Mouse (Mus musculus): Measurements from ENCODE around the gene Maco1. TPM values are rescaled to one million over a fixed set of nuclear protein-coding genes. Genes with fewer than 3 reads are reported as not detected.
"Not testable (repeated sequence)": the region's sequence is repeated elsewhere in the genome, so short reads cannot be mapped to it uniquely, and the experiment has no call there.

Gene Maco1
- polyA plus RNA-seq, 1 experiment from 2014 or later = 117 TPM

GRCm38 (mm10) chr4:134838221-134838620 is 14.9 kb downstream of the Maco1 start:
- H3K4me3 ChIP-seq (replicated peaks) = no peak overlapping the region
- peaks cover 19% of the 10 kb centered on the region; the same call in 1 of the 2 replicates for H3K36me3 ChIP-seq
- WGBS = 91% methylated on average over 1 of the region's 1 CpGs
- no peaks in the 10 kb centered on the region for H3K27me3 ChIP-seq
- no peak overlapping the region for H3K27ac ChIP-seq
- H3K4me2 ChIP-seq (replicated peaks) = no peak overlapping the region
- H3K9me3 ChIP-seq = no peaks in the 10 kb centered on the region
- no peak overlapping the region for H3K9ac ChIP-seq (replicated peaks)
- ATAC-seq = no peak
- H3K4me1 ChIP-seq (replicated peaks) = peaks cover 5% of the 10 kb centered on the region; the same call in 1 of the 2 replicates

GRCm38 (mm10) chr4:134835486-134835885 is 17.7 kb downstream of the Maco1 start:
- peaks cover 36% of the 10 kb centered on the region for H3K36me3 ChIP-seq
- ATAC-seq = no peak
- WGBS = 91% methylated on average over 4 of the region's 4 CpGs
- H3K27ac ChIP-seq = no peak overlapping the region
- no peaks in the 10 kb centered on the region for H3K27me3 ChIP-seq
- H3K4me3 ChIP-seq (replicated peaks) = no peak overlapping the region
- H3K9ac ChIP-seq (replicated peaks) = no peak overlapping the region
- no peaks in the 10 kb centered on the region for H3K9me3 ChIP-seq
- H3K4me1 ChIP-seq (replicated peaks) = peaks cover 5% of the 10 kb centered on the region; the same call in 1 of the 2 replicates
- H3K4me2 ChIP-seq (replicated peaks) = no peak overlapping the region

GRCm38 (mm10) chr4:134831934-134832333 is 21.2 kb downstream of the Maco1 start:
- H3K9ac ChIP-seq (replicated peaks) = no peak overlapping the region
- H3K36me3 ChIP-seq = peaks cover 56% of the 10 kb centered on the region
- H3K27me3 ChIP-seq = no peaks in the 10 kb centered on the region
- H3K4me2 ChIP-seq (replicated peaks) = no peak overlapping the region
- H3K27ac ChIP-seq = no peak overlapping the region
- no peak for ATAC-seq
- H3K4me1 ChIP-seq (replicated peaks) = no peaks in the 10 kb centered on the region
- 87% methylated on average over 3 of the region's 3 CpGs for WGBS
- H3K9me3 ChIP-seq = no peaks in the 10 kb centered on the region
- H3K4me3 ChIP-seq (replicated peaks) = no peak overlapping the region

- peaks cover 63% of the 10 kb centered on the region for H3K36me3 ChIP-seq
- H3K4me2 ChIP-seq (replicated peaks) = no peak overlapping the region
- WGBS = 92% methylated on average over 11 of the region's 11 CpGs
- no peaks in the 10 kb centered on the region for H3K9me3 ChIP-seq
- H3K27ac ChIP-seq = no peak overlapping the region
- no peak for ATAC-seq
- H3K9ac ChIP-seq (replicated peaks) = no peak overlapping the region
- H3K27me3 ChIP-seq = no peaks in the 10 kb centered on the region
- H3K4me3 ChIP-seq (replicated peaks) = no peak overlapping the region
- no peaks in the 10 kb centered on the region for H3K4me1 ChIP-seq (replicated peaks)
Measured at GRCm38 (mm10) chr4:134827806-134828205, 25.3 kb downstream of the Maco1 start.

GRCm38 (mm10) chr4:134826348-134826747 is 26.8 kb downstream of the Maco1 start:
- H3K36me3 ChIP-seq = peaks cover 53% of the 10 kb centered on the region
- no peak overlapping the region for H3K27ac ChIP-seq
- H3K9ac ChIP-seq (replicated peaks) = no peak overlapping the region
- H3K27me3 ChIP-seq = no peaks in the 10 kb centered on the region
- ATAC-seq = no peak
- H3K4me1 ChIP-seq (replicated peaks) = 0 out of 2 replicates have a peak, but pooled peaks cover 2% of the 10 kb centered on the region
- H3K4me3 ChIP-seq (replicated peaks) = no peak overlapping the region
- H3K4me2 ChIP-seq (replicated peaks) = no peak overlapping the region
- no peaks in the 10 kb centered on the region for H3K9me3 ChIP-seq

- not testable (repeated sequence) for H3K27me3 ChIP-seq; H3K4me3 ChIP-seq (replicated peaks); H3K27ac ChIP-seq; ATAC-seq; H3K9me3 ChIP-seq; H3K9ac ChIP-seq (replicated peaks); H3K4me1 ChIP-seq (replicated peaks); H3K4me2 ChIP-seq (replicated peaks)
- 94% methylated on average over 11 of the region's 11 CpGs for WGBS
- peaks cover 50% of the 10 kb centered on the region for H3K36me3 ChIP-seq
Measured at GRCm38 (mm10) chr4:134825864-134826263, 27.3 kb downstream of the Maco1 start.

- 64% methylated on average over 2 of the region's 2 CpGs for WGBS
- H3K36me3 ChIP-seq = peaks cover 37% of the 10 kb centered on the region
- H3K27ac ChIP-seq = no peak overlapping the region
Measured at GRCm38 (mm10) chr4:134823560-134823959, 29.6 kb downstream of the Maco1 start.

GRCm38 (mm10) chr4:134821061-134821460 is 32.1 kb downstream of the Maco1 start:
- H3K4me1 ChIP-seq (replicated peaks) = 0 out of 2 replicates have a peak, but pooled peaks cover 2% of the 10 kb centered on the region
- 85% methylated on average over 1 of the region's 1 CpGs for WGBS
- no peaks in the 10 kb centered on the region for H3K27me3 ChIP-seq
- H3K27ac ChIP-seq = no peak overlapping the region
- H3K4me3 ChIP-seq (replicated peaks) = no peak overlapping the region
- H3K9ac ChIP-seq (replicated peaks) = no peak overlapping the region
- H3K36me3 ChIP-seq = peaks cover 22% of the 10 kb centered on the region
- H3K4me2 ChIP-seq (replicated peaks) = no peak overlapping the region
- no peaks in the 10 kb centered on the region for H3K9me3 ChIP-seq
- ATAC-seq = no peak

More at GRCm38 (mm10) chr4:134823560-134823959, 29.6 kb downstream of the Maco1 start:
- Histone ChIP-seq H3K4me1 (replicated peaks) (0 out of 2 replicates have a peak, but pooled peaks cover 2% of the 10 kb centered on the region), H3K27me3 (no peaks in the 10 kb centered on the region), H3K9ac (replicated peaks) (no peak overlapping the region), H3K9me3 (no peaks in the 10 kb centered on the region), H3K4me2 (replicated peaks) (no peak overlapping the region), H3K4me3 (replicated peaks) (no peak overlapping the region)
- no peak for ATAC-seq

GRCm38 (mm10) chr4:134817706-134818105 is 35.4 kb downstream of the Maco1 start:
- no peak overlapping the region for H3K9ac ChIP-seq (replicated peaks)
- H3K27me3 ChIP-seq = no peaks in the 10 kb centered on the region
- H3K4me2 ChIP-seq (replicated peaks) = no peak overlapping the region
- WGBS = 87% methylated on average over 4 of the region's 4 CpGs
- peaks cover 12% of the 10 kb centered on the region; the same call in 1 of the 2 replicates for H3K4me1 ChIP-seq (replicated peaks)
- peaks cover 15% of the 10 kb centered on the region for H3K36me3 ChIP-seq
- H3K4me3 ChIP-seq (replicated peaks) = no peak overlapping the region
- ATAC-seq = no peak
- H3K9me3 ChIP-seq = no peaks in the 10 kb centered on the region
- H3K27ac ChIP-seq = no peak overlapping the region

GRCm38 (mm10) chr4:134814229-134814571 is 38.9 kb downstream of the Maco1 start:
- H3K9me3 ChIP-seq = no peaks in the 10 kb centered on the region
- H3K9ac ChIP-seq (replicated peaks) = no peak overlapping the region
- no peak overlapping the region for H3K4me2 ChIP-seq (replicated peaks)
- no peak overlapping the region for H3K4me3 ChIP-seq (replicated peaks)
- no peak overlapping the region for H3K27ac ChIP-seq
- no peaks in the 10 kb centered on the region for H3K27me3 ChIP-seq
- H3K36me3 ChIP-seq = peaks cover 49% of the 10 kb centered on the region
- ATAC-seq = no peak
- peaks cover 10% of the 10 kb centered on the region; the same call in 1 of the 2 replicates for H3K4me1 ChIP-seq (replicated peaks)
- WGBS = 95% methylated on average over 4 of the region's 4 CpGs

- no peak overlapping the region for H3K4me3 ChIP-seq (replicated peaks)
- H3K4me1 ChIP-seq (replicated peaks) = peaks cover 10% of the 10 kb centered on the region; the same call in 1 of the 2 replicates
- ATAC-seq = no peak
- no peak overlapping the region for H3K27ac ChIP-seq
- H3K9me3 ChIP-seq = no peaks in the 10 kb centered on the region
- no peak overlapping the region for H3K4me2 ChIP-seq (replicated peaks)
- H3K9ac ChIP-seq (replicated peaks) = no peak overlapping the region
- H3K36me3 ChIP-seq = peaks cover 55% of the 10 kb centered on the region
- WGBS = 89% methylated on average over 17 of the region's 17 CpGs
- no peaks in the 10 kb centered on the region for H3K27me3 ChIP-seq
Measured at GRCm38 (mm10) chr4:134813406-134814228, 39.5 kb downstream of the Maco1 start.

GRCm38 (mm10) chr4:134804765-134805164 is 48.4 kb downstream of the Maco1 start:
- Histone ChIP-seq H3K4me2 (replicated peaks) (no peak overlapping the region), H3K27me3 (no peaks in the 10 kb centered on the region), H3K27ac (no peak overlapping the region), H3K36me3 (peaks cover 94% of the 10 kb centered on the region), H3K4me3 (replicated peaks) (no peak overlapping the region), H3K9me3 (no peaks in the 10 kb centered on the region), H3K9ac (replicated peaks) (no peak overlapping the region), H3K4me1 (replicated peaks) (no peaks in the 10 kb centered on the region)
- WGBS = 90% methylated on average over 5 of the region's 5 CpGs
- ATAC-seq = no peak
